Mouse (Mus musculus) forebrain, postnatal 0 days (tissue): ENCODE results near the gene Bace2. TPM values are rescaled to one million over a fixed set of nuclear protein-coding genes. Genes with fewer than 3 reads are reported as not detected.

Experiments used
- ATAC-seq: fragments of 200-750 bp; cut with Nextera tagmentation; 2 replicates; pipeline ENCODE4 v1.8.0; 2017; ENCODE audit warnings: mild to moderate bottlenecking, moderate library complexity
- DNase-seq: peaks from one replicate; pipeline ENCODE4 v3.0.0-alpha.2; 2015
- H3K27ac ChIP-seq: fragments of 300-500 bp; sonication (generic); 2 replicates; pipeline ENCODE4 v1.5.1; 2014; ENCODE audit warnings: low read depth, mild to moderate bottlenecking, antibody characterized with exemption, low read length, moderate library complexity, mixed read lengths
- H3K27me3 ChIP-seq: fragments of 300-500 bp; sonication (generic); 2 replicates; pipeline ENCODE4 v1.6.1; 2014; ENCODE audit warnings: mild to moderate bottlenecking, low read length, mixed read lengths; ENCODE audit not compliant: insufficient read depth
- H3K36me3 ChIP-seq: fragments of 300-500 bp; sonication (generic); 2 replicates; pipeline ENCODE4 v1.6.1; 2014; ENCODE audit warnings: mild to moderate bottlenecking, moderate library complexity; ENCODE audit not compliant: insufficient read depth
- H3K4me1 ChIP-seq: fragments of 300-500 bp; sonication (generic); 2 replicates; pipeline ENCODE4 v1.6.1; 2014; ENCODE audit warnings: antibody characterized with exemption; ENCODE audit not compliant: insufficient read depth
- H3K4me2 ChIP-seq: fragments of 300-500 bp; sonication (generic); 2 replicates; pipeline ENCODE4 v1.6.1; 2014; ENCODE audit warnings: low read depth, mild to moderate bottlenecking, moderate library complexity
- H3K4me3 ChIP-seq: fragments of 300-500 bp; sonication (generic); 2 replicates; pipeline ENCODE4 v1.5.1; 2014; ENCODE audit warnings: low read depth, low read length, mixed read lengths
- H3K9ac ChIP-seq: fragments of 300-500 bp; sonication (generic); 2 replicates; pipeline ENCODE4 v1.6.1; 2014; ENCODE audit warnings: mild to moderate bottlenecking
- H3K9me3 ChIP-seq: fragments of 300-500 bp; sonication (generic); 2 replicates; pipeline ENCODE4 v1.6.1; 2016; ENCODE audit warnings: low read length
- CTCF ChIP-seq: sonication (generic); IDR thresholded peaks from 2 replicates; pipeline ENCODE4 v1.5.1; 2016; ENCODE audit warnings: antibody characterized with exemption, control low read depth, low read depth
- WGBS: fragments of 180-500 bp; shearing (Covaris S2); extraction: QIAGEN DNeasy Blood & Tissue Kit; methylation state at CpG from one replicate; pipeline ENCODE4 v1.1.7; 2014; 5-methylcytosine and 5-hydroxymethylcytosine counted together
- polyA plus RNA-seq: library from polyadenylated mRNA; unstranded; fragments of >200 nt; fragmentation: Nextera tagmentation; extraction: Ambion mirVana; gene quantifications from 2 replicates; pipeline ENCODE4 v1.2.1, GENCODE M21; 2015
- total RNA-seq: library from RNA; depleted of rRNA; stranded (reverse); fragments of >200 nt; gene quantifications from 2 replicates; pipeline ENCODE4 v1.2.3, GENCODE M21; 2014; rRNA removed

The Bace2 gene
- total RNA-seq (2.2 and 2.6 TPM in 2 replicates), polyA plus RNA-seq (4.5 and 5.9 TPM in 2 replicates)

- WGBS: 3% methylated on average over 58 of the region's 58 CpGs
- H3K9ac ChIP-seq: no peak within 1 kb of the TSS; the same call in 1 of the 2 replicates
These were observed at the start of gene Bace2 for GRCm38 (mm10) chr16:97356499-97357187. TSS of gene Bace2 (plus strand) at chr16:97356742.

GRCm38 (mm10) chr16:97307594-97307993, 48.9 kb upstream of the Bace2 start:
- WGBS: 47% methylated on average over 4 of the region's 4 CpGs
- Histone ChIP-seq H3K36me3 (no peaks in the 10 kb centered on the region), H3K9me3 (no peaks in the 10 kb centered on the region), H3K4me3 (no peak overlapping the region), H3K27ac (no peak overlapping the region), H3K4me1 (no peaks in the 10 kb centered on the region), H3K27me3 (no peaks in the 10 kb centered on the region), H3K4me2 (no peak overlapping the region), H3K9ac (no peak overlapping the region)
- no peak for TF ChIP-seq CTCF
- ATAC-seq (no peak), DNase-seq (no peak)

More at GRCm38 (mm10) chr16:97356499-97357187, at the start of gene Bace2:
- Histone ChIP-seq H3K27ac (no peak within 1 kb of the TSS), H3K27me3 (peaks cover 9% of the 10 kb centered on the region; the same call in 1 of the 2 replicates), H3K36me3 (no peaks in the 10 kb centered on the region), H3K9me3 (no peaks in the 10 kb centered on the region), H3K4me1 (no peaks in the 10 kb centered on the region), H3K4me2 (peak within 1 kb of the TSS; percentile 93), H3K4me3 (peak within 1 kb of the TSS; percentile 43)
- peak; percentile 48 for TF ChIP-seq CTCF
- DNase-seq (peak; percentile 16), ATAC-seq (peak; percentile 65)

- Histone ChIP-seq H3K27me3 (no peaks in the 10 kb centered on the region), H3K4me3 (no peak overlapping the region), H3K9ac (no peak overlapping the region), H3K27ac (no peak overlapping the region), H3K4me1 (no peaks in the 10 kb centered on the region), H3K4me2 (no peak overlapping the region), H3K9me3 (no peaks in the 10 kb centered on the region), H3K36me3 (no peaks in the 10 kb centered on the region)
- DNase-seq (no peak), ATAC-seq (no peak)
- no peak for TF ChIP-seq CTCF
- WGBS: 72% methylated on average over 4 of the region's 4 CpGs
These were observed 46.6 kb upstream of the Bace2 start for GRCm38 (mm10) chr16:97309796-97310569.

- no peaks in the 10 kb centered on the region for H3K27me3 ChIP-seq
- 90% methylated on average over 1 of the region's 1 CpGs for WGBS
- ATAC-seq: no peak
These were observed 46.0 kb upstream of the Bace2 start for GRCm38 (mm10) chr16:97310570-97310846.

GRCm38 (mm10) chr16:97312960-97313686, 43.4 kb upstream of the Bace2 start:
- no peaks in the 10 kb centered on the region for H3K9me3 ChIP-seq
- no peaks in the 10 kb centered on the region for H3K4me1 ChIP-seq
- H3K4me2 ChIP-seq: no peak overlapping the region
- no peaks in the 10 kb centered on the region for H3K27me3 ChIP-seq
- peak; percentile 92 for TF ChIP-seq CTCF
- WGBS: 28% methylated on average over 10 of the region's 10 CpGs
- no peaks in the 10 kb centered on the region for H3K36me3 ChIP-seq
- H3K27ac ChIP-seq: no peak overlapping the region
- ATAC-seq: peak; percentile 71
- DNase-seq: peak; percentile 90
- no peak overlapping the region for H3K9ac ChIP-seq
- H3K4me3 ChIP-seq: no peak overlapping the region

More at GRCm38 (mm10) chr16:97310570-97310846, 46.0 kb upstream of the Bace2 start:
- H3K4me2 ChIP-seq: no peak overlapping the region
- H3K9ac ChIP-seq: no peak overlapping the region
- no peaks in the 10 kb centered on the region for H3K4me1 ChIP-seq
- H3K27ac ChIP-seq: no peak overlapping the region
- no peak for TF ChIP-seq CTCF
- DNase-seq: no peak
- H3K4me3 ChIP-seq: no peak overlapping the region
- H3K36me3 ChIP-seq: no peaks in the 10 kb centered on the region
- H3K9me3 ChIP-seq: no peaks in the 10 kb centered on the region

GRCm38 (mm10) chr16:97321576-97321975, 35.0 kb upstream of the Bace2 start:
- WGBS: 90% methylated on average over 3 of the region's 3 CpGs

GRCm38 (mm10) chr16:97322604-97323003, 33.9 kb upstream of the Bace2 start:
- Histone ChIP-seq H3K27ac (no peak overlapping the region), H3K4me1 (no peaks in the 10 kb centered on the region), H3K4me2 (no peak overlapping the region), H3K4me3 (no peak overlapping the region), H3K9ac (no peak overlapping the region), H3K9me3 (no peaks in the 10 kb centered on the region), H3K27me3 (no peaks in the 10 kb centered on the region), H3K36me3 (no peaks in the 10 kb centered on the region)
- no peak for TF ChIP-seq CTCF
- DNase-seq (no peak), ATAC-seq (peak; percentile 69)

More at GRCm38 (mm10) chr16:97321576-97321975, 35.0 kb upstream of the Bace2 start:
- ATAC-seq: no peak
- Histone ChIP-seq H3K4me3 (no peak overlapping the region), H3K4me1 (no peaks in the 10 kb centered on the region), H3K9me3 (no peaks in the 10 kb centered on the region), H3K27ac (no peak overlapping the region), H3K9ac (no peak overlapping the region), H3K27me3 (no peaks in the 10 kb centered on the region), H3K36me3 (no peaks in the 10 kb centered on the region), H3K4me2 (no peak overlapping the region)
- no peak for DNase-seq
- TF ChIP-seq CTCF: no peak
